Mouse (Mus musculus): ENCODE measurements around the gene Mesp2. TPM values are rescaled to one million over a fixed set of nuclear protein-coding genes. Genes with fewer than 3 reads are reported as not detected.
"Not testable (repeated sequence)": the region's sequence is repeated elsewhere in the genome, so short reads cannot be mapped to it uniquely, and the experiment has no call there.

The Mesp2 gene
- polyA plus RNA-seq, 1 experiment from 2014 or later = 1.1 TPM

DNA sequence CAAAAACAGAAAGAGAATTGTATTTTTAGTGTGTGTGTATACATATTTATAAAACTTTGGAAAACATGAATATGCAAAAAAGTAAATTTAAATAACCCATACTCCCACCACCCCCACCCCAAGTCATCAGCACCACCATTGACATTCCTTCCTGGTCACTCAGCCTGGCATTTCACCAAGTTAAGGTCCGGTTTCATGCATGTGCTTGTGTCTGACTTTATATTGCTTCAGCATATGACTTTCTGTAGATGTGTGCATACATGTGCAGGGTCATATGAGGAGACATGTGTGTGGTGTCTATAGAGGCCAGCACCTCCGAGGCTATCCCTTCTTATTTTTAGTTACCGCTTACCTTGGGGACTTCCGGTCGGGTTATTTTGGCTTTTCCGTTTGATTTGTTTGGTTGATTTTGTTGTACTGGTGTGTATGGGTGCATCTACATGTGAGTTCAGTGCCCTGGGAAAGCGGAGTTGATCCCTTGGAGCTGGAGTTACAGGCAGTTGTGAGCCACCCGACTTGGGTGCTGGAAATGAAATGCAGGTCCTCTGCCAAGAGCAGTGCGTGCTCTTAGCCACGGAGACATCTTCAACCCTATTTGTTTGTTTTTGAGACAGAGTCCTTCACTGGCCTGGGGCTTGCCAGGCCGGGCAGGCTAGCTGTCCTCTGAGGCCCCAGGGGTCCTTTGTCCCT, 28.6 kb upstream of the Mesp2 start:
- DNase-seq (ENCODE audit: low spot score) (no peak), ATAC-seq (replicated peaks; ENCODE audit: low FRiP score, low TSS enrichment, low read depth) (no peak)
- Histone ChIP-seq H3K4me3 (ENCODE audit: low read depth, low read length) (no peak overlapping the region), H3K4me2 (ENCODE audit: low read length) (no peak overlapping the region), H3K9ac (ENCODE audit: low read length) (no peak overlapping the region), H3K27ac (ENCODE audit: low read depth) (no peak overlapping the region), H3K27me3 (replicated peaks; ENCODE audit: control insufficient read depth, insufficient read depth, low read length) (no peaks in the 10 kb centered on the region), H3K36me3 (ENCODE audit: control insufficient read depth, insufficient read depth, low read length) (no peaks in the 10 kb centered on the region), H3K9me3 (ENCODE audit: control insufficient read depth, low read length) (no peaks in the 10 kb centered on the region), H3K4me1 (replicated peaks; ENCODE audit: control insufficient read depth, insufficient read depth, low read length) (peaks cover 3% of the 10 kb centered on the region; the same call in 1 of the 2 replicates)
- WGBS = 77% methylated on average over 11 of the region's 11 CpGs

DNA sequence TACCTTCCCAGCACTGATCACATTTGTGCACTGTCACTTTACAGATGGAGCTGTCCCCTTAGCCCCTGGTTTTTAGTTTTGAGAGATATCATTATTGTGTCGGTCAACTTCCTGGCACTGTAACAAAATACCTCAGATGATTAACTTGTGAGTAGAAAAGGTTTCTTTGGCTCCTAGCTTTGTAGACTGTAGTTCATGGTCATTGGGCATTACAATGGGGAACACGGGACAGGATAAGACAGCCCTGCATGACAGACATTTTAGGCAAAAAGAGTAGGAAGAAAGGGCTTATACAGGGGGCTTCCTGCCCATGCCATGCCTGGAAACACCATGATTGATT, 28.0 kb upstream of the Mesp2 start:
- Histone ChIP-seq H3K9ac (ENCODE audit: low read length) (no peak overlapping the region), H3K27ac (ENCODE audit: low read depth) (no peak overlapping the region), H3K4me1 (replicated peaks; ENCODE audit: control insufficient read depth, insufficient read depth, low read length) (peaks cover 3% of the 10 kb centered on the region; the same call in 1 of the 2 replicates), H3K4me3 (ENCODE audit: low read depth, low read length) (no peak overlapping the region), H3K27me3 (replicated peaks; ENCODE audit: control insufficient read depth, insufficient read depth, low read length) (no peaks in the 10 kb centered on the region), H3K4me2 (ENCODE audit: low read length) (no peak overlapping the region), H3K9me3 (ENCODE audit: control insufficient read depth, low read length) (no peaks in the 10 kb centered on the region), H3K36me3 (ENCODE audit: control insufficient read depth, insufficient read depth, low read length) (no peaks in the 10 kb centered on the region)
- WGBS = 87% methylated on average over 2 of the region's 2 CpGs
- DNase-seq (ENCODE audit: low spot score) = no peak
- ATAC-seq (replicated peaks; ENCODE audit: low FRiP score, low TSS enrichment, low read depth) = no peak

DNA sequence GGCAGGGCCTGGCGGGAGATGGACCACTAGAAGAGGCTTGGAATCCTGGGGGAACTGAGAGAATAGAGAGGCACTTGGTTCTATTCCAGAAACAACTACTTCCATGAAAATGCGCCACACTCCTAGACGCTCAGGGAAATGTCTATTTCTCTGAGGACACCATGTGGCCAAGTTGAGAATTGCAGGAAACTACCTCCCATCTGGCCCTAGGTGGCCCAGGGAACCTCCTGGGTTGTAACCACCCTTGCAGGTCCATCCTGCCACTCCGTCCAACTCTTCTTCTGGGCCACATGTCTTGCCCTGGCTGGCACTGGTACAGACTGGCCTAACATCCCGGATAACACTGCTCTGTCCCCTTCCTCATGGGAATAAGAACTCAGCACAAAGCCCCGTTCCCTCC, 24.2 kb upstream of the Mesp2 start:
- H3K9me3 ChIP-seq (ENCODE audit: control insufficient read depth, low read length) = no peaks in the 10 kb centered on the region
- ATAC-seq (replicated peaks; ENCODE audit: low FRiP score, low TSS enrichment, low read depth) = peak; percentile 56
- no peaks in the 10 kb centered on the region for H3K36me3 ChIP-seq (ENCODE audit: control insufficient read depth, insufficient read depth, low read length)
- H3K4me3 ChIP-seq (ENCODE audit: low read depth, low read length) = no peak overlapping the region
- no peak overlapping the region for H3K4me2 ChIP-seq (ENCODE audit: low read length)
- H3K9ac ChIP-seq (ENCODE audit: low read length) = no peak overlapping the region
- H3K27me3 ChIP-seq (replicated peaks; ENCODE audit: control insufficient read depth, insufficient read depth, low read length) = peaks cover 7% of the 10 kb centered on the region
- no peak overlapping the region for H3K27ac ChIP-seq (ENCODE audit: low read depth)
- DNase-seq (ENCODE audit: low spot score) = peak; percentile 86
- H3K4me1 ChIP-seq (replicated peaks; ENCODE audit: control insufficient read depth, insufficient read depth, low read length) = no peaks in the 10 kb centered on the region
- WGBS = 21% methylated on average over 6 of the region's 6 CpGs

DNA sequence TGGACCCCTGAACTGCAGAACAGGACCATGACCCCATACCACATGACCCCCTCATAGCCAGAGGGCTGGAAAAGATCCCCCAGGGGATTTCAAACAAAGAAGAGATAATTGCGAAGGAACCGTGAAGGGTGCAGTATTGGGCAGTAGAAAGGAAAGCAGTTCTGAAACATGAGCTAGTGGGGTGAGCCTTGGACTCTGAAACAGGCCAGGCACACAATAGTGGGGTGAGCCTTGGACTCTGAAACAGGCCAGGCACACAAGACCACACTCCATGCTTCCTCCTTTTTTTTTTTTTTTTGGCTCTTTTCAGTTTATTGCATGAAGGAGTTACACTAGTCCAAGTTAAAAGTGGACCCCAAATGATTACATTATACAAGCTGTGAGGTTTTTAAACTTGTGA, 20.7 kb upstream of the Mesp2 start:
- 28% methylated on average over 2 of the region's 2 CpGs for WGBS
- not testable (repeated sequence) for ATAC-seq (replicated peaks; ENCODE audit: low FRiP score, low TSS enrichment, low read depth); H3K4me1 ChIP-seq (replicated peaks; ENCODE audit: control insufficient read depth, insufficient read depth, low read length); H3K36me3 ChIP-seq (ENCODE audit: control insufficient read depth, insufficient read depth, low read length); DNase-seq (ENCODE audit: low spot score); H3K4me3 ChIP-seq (ENCODE audit: low read depth, low read length); H3K27ac ChIP-seq (ENCODE audit: low read depth); H3K9me3 ChIP-seq (ENCODE audit: control insufficient read depth, low read length); H3K4me2 ChIP-seq (ENCODE audit: low read length); H3K9ac ChIP-seq (ENCODE audit: low read length)
- peaks cover 42% of the 10 kb centered on the region for H3K27me3 ChIP-seq (replicated peaks; ENCODE audit: control insufficient read depth, insufficient read depth, low read length)

DNA sequence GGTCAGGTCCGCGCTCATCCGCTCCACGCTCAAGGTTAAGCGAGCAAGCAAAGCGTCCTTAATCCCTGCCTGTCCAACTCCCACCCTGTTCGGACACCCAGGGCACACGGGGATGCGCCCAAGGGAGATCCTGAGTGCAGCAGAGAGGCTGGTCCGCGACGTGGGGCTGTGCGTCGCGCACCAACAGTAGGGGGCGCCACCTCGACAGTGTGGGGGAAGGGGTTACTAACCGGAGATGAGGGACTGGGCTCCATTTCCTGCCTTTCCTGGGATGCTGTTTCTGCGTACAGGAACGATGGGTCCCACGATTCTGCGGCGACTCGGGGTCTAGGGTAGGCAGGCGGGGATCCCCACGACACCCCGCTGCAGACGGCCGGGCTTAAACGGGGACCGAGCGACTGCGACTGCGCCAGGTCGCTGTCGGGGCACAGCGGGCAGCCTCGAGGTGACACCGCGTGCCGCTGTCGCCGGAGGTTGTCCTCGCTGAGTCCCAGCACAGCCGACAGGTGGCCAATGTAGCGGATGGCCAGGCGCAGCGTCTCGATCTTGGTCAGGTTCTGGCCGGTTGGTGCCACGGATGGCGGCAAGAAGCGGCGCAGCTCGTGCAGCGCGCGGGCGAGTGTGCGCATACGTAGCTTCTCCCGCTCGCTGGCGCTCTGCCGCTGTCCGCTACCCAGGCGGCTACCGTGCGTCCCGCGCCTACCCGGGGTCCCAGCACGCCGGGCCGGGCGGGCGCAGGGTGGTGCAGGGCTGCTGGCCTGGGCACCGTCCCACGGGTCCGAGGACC, 17.7 kb upstream of the Mesp2 start:
- WGBS = 1% methylated on average over 80 of the region's 80 CpGs
- Histone ChIP-seq H3K4me3 (ENCODE audit: low read depth, low read length) (peak overlapping the region; percentile 41), H3K9ac (ENCODE audit: low read length) (peak overlapping the region; percentile 27), H3K27me3 (replicated peaks; ENCODE audit: control insufficient read depth, insufficient read depth, low read length) (peaks cover 49% of the 10 kb centered on the region), H3K4me2 (ENCODE audit: low read length) (peak overlapping the region; percentile 81), H3K27ac (ENCODE audit: low read depth) (no peak overlapping the region), H3K9me3 (ENCODE audit: control insufficient read depth, low read length) (no peaks in the 10 kb centered on the region), H3K4me1 (replicated peaks; ENCODE audit: control insufficient read depth, insufficient read depth, low read length) (0 out of 2 replicates have a peak, but pooled peaks cover 4% of the 10 kb centered on the region), H3K36me3 (ENCODE audit: control insufficient read depth, insufficient read depth, low read length) (no peaks in the 10 kb centered on the region)
- ATAC-seq (replicated peaks; ENCODE audit: low FRiP score, low TSS enrichment, low read depth) (peak; percentile 37), DNase-seq (ENCODE audit: low spot score) (peak; percentile 83)

DNA sequence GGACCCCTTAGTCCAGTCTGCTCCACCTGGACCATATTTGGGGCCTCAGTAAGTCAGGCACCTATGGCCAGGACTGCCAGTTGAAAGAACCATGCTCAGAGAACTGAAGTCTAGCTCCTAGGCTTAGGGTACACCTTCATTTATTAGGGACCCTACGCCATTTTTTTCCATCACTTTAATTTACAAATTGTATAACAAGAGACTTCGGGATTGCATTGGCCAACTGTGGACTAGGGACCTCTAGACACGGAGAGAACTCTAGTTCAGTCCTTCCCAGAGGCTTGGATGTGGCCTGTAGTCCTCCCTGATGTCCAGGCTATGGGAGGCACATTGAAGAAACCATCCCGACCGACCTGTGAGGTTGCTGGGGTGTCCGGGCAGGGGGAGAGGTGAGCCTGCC, 16.8 kb upstream of the Mesp2 start, which contains the start of gene Mesp1:
Gene Mesp1, minus strand, starts transcription at position 101 of the 400 bp plus-strand sequence.
- 67% methylated on average over 6 of the region's 6 CpGs for WGBS
- peaks cover 49% of the 10 kb centered on the region for H3K27me3 ChIP-seq (replicated peaks; ENCODE audit: control insufficient read depth, insufficient read depth, low read length)
- H3K4me3 ChIP-seq (ENCODE audit: low read depth, low read length) = peak within 1 kb of the TSS; percentile 41
- H3K9ac ChIP-seq (ENCODE audit: low read length) = peak within 1 kb of the TSS; percentile 27
- 0 out of 2 replicates have a peak, but pooled peaks cover 4% of the 10 kb centered on the region for H3K4me1 ChIP-seq (replicated peaks; ENCODE audit: control insufficient read depth, insufficient read depth, low read length)
- H3K36me3 ChIP-seq (ENCODE audit: control insufficient read depth, insufficient read depth, low read length) = no peaks in the 10 kb centered on the region
- no peak within 1 kb of the TSS for H3K27ac ChIP-seq (ENCODE audit: low read depth)
- H3K4me2 ChIP-seq (ENCODE audit: low read length) = peak within 1 kb of the TSS; percentile 81
- no peak for ATAC-seq (replicated peaks; ENCODE audit: low FRiP score, low TSS enrichment, low read depth)
- no peaks in the 10 kb centered on the region for H3K9me3 ChIP-seq (ENCODE audit: control insufficient read depth, low read length)
- DNase-seq (ENCODE audit: low spot score) = no peak

DNA sequence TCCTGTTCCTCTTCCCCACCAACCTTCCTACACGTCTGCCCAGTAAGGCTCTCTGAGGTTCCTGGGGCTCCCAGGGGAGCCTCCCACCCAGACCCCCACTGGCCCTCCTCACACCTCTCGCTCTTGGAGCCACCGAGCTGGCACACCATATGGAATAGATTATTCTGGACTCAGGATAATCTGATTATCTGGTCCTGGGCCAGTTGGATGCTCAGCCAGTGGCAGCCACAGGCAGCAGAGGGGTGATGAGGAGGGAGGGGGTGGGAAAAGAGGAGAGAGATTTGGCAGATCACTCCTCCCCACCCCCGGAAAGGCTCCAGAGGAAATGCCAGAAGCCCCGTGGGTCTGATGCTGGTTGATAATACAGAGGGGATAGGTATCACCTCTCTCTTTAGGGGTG, 11.9 kb upstream of the Mesp2 start:
- no peak overlapping the region for H3K27ac ChIP-seq (ENCODE audit: low read depth)
- no peak for DNase-seq (ENCODE audit: low spot score)
- 18% methylated on average over 5 of the region's 5 CpGs for WGBS
- H3K27me3 ChIP-seq (replicated peaks; ENCODE audit: control insufficient read depth, insufficient read depth, low read length) = peaks cover 19% of the 10 kb centered on the region
- H3K36me3 ChIP-seq (ENCODE audit: control insufficient read depth, insufficient read depth, low read length) = no peaks in the 10 kb centered on the region
- no peak overlapping the region for H3K9ac ChIP-seq (ENCODE audit: low read length)
- no peaks in the 10 kb centered on the region for H3K4me1 ChIP-seq (replicated peaks; ENCODE audit: control insufficient read depth, insufficient read depth, low read length)
- H3K9me3 ChIP-seq (ENCODE audit: control insufficient read depth, low read length) = no peaks in the 10 kb centered on the region
- H3K4me3 ChIP-seq (ENCODE audit: low read depth, low read length) = no peak overlapping the region
- ATAC-seq (replicated peaks; ENCODE audit: low FRiP score, low TSS enrichment, low read depth) = no peak; the same call in 1 of the 2 replicates
- no peak overlapping the region for H3K4me2 ChIP-seq (ENCODE audit: low read length)

DNA sequence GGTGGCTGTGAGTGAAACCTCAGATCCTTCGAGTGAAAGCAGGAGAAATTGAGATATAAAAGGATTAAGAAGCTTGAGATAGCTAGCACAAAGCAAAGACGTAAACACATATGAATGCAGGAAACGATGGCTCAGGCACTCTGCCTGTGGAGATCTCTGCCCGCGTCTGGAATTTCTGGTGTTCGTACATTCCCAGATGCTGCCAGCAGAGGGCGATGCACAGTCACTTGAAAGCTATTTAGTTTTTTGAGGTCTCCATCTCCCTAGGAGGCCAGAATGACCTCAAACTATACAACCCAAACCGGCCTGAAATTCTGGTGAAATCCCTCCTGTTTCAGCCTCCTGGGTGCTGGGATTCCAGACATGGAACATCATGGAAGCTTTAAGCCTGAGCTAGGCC, 11.5 kb upstream of the Mesp2 start:
- DNase-seq (ENCODE audit: low spot score) (peak; percentile 96), ATAC-seq (replicated peaks; ENCODE audit: low FRiP score, low TSS enrichment, low read depth) (no peak)
- Histone ChIP-seq H3K4me3 (ENCODE audit: low read depth, low read length) (no peak overlapping the region), H3K9ac (ENCODE audit: low read length) (no peak overlapping the region), H3K4me2 (ENCODE audit: low read length) (no peak overlapping the region), H3K9me3 (ENCODE audit: control insufficient read depth, low read length) (no peaks in the 10 kb centered on the region), H3K36me3 (ENCODE audit: control insufficient read depth, insufficient read depth, low read length) (no peaks in the 10 kb centered on the region), H3K27ac (ENCODE audit: low read depth) (no peak overlapping the region), H3K4me1 (replicated peaks; ENCODE audit: control insufficient read depth, insufficient read depth, low read length) (no peaks in the 10 kb centered on the region), H3K27me3 (replicated peaks; ENCODE audit: control insufficient read depth, insufficient read depth, low read length) (peaks cover 15% of the 10 kb centered on the region)
- WGBS = 3% methylated on average over 8 of the region's 8 CpGs
